Mouse (Mus musculus) cortical plate, adult 2 months (tissue): Measurements from ENCODE around the gene Itgad.

ENCODE experiments used
- CTCF ChIP-seq: fragments of 200-500 bp; IDR thresholded peaks from 2 replicates; pipeline ENCODE4 v1.5.1; 2011; ENCODE audit warnings: mild to moderate bottlenecking, control low read depth, low read length; ENCODE audit not compliant: insufficient read depth; ENCODE audit errors: extremely low read depth
- POLR2A ChIP-seq: fragments of 200-500 bp; IDR thresholded peaks from 2 replicates; pipeline ENCODE4 v1.6.1; 2011; ENCODE audit warnings: mild to moderate bottlenecking, low read length, control low read depth; ENCODE audit not compliant: insufficient read depth; ENCODE audit errors: extremely low read depth

DNA sequence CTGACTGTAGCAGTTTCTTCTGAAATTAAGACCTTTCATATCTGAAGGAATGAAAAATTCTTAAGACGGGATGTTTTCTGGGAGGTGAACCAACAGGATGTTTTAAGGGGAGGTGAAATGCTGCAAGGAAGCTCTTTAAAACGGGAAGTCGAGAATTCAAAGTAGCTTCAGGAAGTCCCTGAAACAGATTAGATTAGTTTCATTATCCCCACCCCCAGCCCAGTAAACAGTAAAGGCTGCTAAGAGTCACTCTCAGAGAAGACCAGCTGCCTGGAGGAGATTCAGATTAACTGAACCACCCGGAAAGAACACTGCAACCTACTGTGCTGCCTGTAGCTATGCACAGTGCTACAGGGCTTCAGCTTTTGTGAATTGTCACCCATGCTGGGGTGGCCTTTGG is 65.8 kb downstream of the Itgad start:
- TF ChIP-seq POLR2A (no peak), CTCF (no peak)
